Mouse (Mus musculus) CH12.LX (cell line): ENCODE data around the gene Rab12. TPM values are rescaled to one million over a fixed set of nuclear protein-coding genes. Genes with fewer than 3 reads are reported as not detected.

Source experiments
- DNase-seq: peaks from one replicate; pipeline ENCODE4 v3.0.0-alpha.2; 2013; ENCODE audit errors: extremely low read depth
- H3K27ac ChIP-seq: 2 replicates; pipeline ENCODE4 v1.5.1; 2012; ENCODE audit warnings: low read depth, mild to moderate bottlenecking, control low read depth, moderate library complexity; ENCODE audit not compliant: insufficient read depth
- H3K27me3 ChIP-seq: replicated peaks from 2 replicates; pipeline ENCODE3; 2012; ENCODE audit warnings: inconsistent platforms
- H3K36me3 ChIP-seq, 2 experiments: replicated peaks in 1 of 2; 2 replicates each; pipeline versions ENCODE3 to v1.6.1; 2012; ENCODE audit warnings: inconsistent platforms in 1 of 2, low read length in 1 of 2, mild to moderate bottlenecking in 1 of 2, mixed read lengths in 1 of 2, moderate library complexity in 1 of 2; ENCODE audit not compliant: control insufficient read depth in 1 of 2, insufficient read depth in 1 of 2
- H3K4me1 ChIP-seq, 2 experiments: 2 replicates each; pipeline ENCODE4 v1.6.1; 2012; ENCODE audit warnings: inconsistent platforms in 1 of 2, moderate library complexity in 1 of 2; ENCODE audit not compliant: insufficient read depth in 2 of 2, control insufficient read depth in 1 of 2
- H3K4me2 ChIP-seq: 2 replicates; pipeline ENCODE4 v1.6.1; 2012; ENCODE audit warnings: low read depth, mild to moderate bottlenecking, control low read depth; ENCODE audit not compliant: poor library complexity, insufficient read depth, severe bottlenecking
- H3K4me3 ChIP-seq, 3 experiments: fragments of 150-350 bp in 1 of 3; sonication (generic) in 1 of 3; replicated peaks in 1 of 3; 2 replicates each; pipeline versions ENCODE3 to v1.5.1; 2011 to 2012; ENCODE audit warnings: low read depth in 2 of 3, low read length in 2 of 3, mild to moderate bottlenecking in 2 of 3, moderate library complexity in 2 of 3, control low read depth in 1 of 3, improper control_type of control experiment in 1 of 3, inconsistent platforms in 1 of 3, mixed read lengths in 1 of 3; ENCODE audit not compliant: poor library complexity in 1 of 3
- H3K79me2 ChIP-seq: replicated peaks from 2 replicates; pipeline ENCODE4 v1.6.1; 2012; ENCODE audit warnings: mild to moderate bottlenecking, moderate library complexity; ENCODE audit not compliant: control insufficient read depth, poor library complexity, insufficient read depth, severe bottlenecking; ENCODE audit errors: extremely low read depth
- H3K9ac ChIP-seq: 2 replicates; pipeline ENCODE4 v1.6.1; 2012; ENCODE audit warnings: low read depth, mild to moderate bottlenecking, control low read depth, moderate library complexity; ENCODE audit not compliant: insufficient read depth
- H3K9me3 ChIP-seq: replicated peaks from 2 replicates; pipeline ENCODE3; 2012; ENCODE audit warnings: low read length, inconsistent platforms, mixed read lengths
- CHD1 ChIP-seq: IDR thresholded peaks from 2 replicates; pipeline ENCODE4 v1.6.1; 2012; ENCODE audit warnings: low read depth, low read length, improper control_type of control experiment, inconsistent platforms
- CHD2 ChIP-seq: IDR thresholded peaks from 2 replicates; pipeline ENCODE4 v1.6.1; 2011; ENCODE audit warnings: low read length, improper control_type of control experiment
- GABPA ChIP-seq: IDR thresholded peaks from 2 replicates; pipeline ENCODE4 v1.6.1; 2012; ENCODE audit warnings: low read depth, low read length, improper control_type of control experiment, inconsistent platforms; ENCODE audit not compliant: insufficient replicate concordance
- IRF4 ChIP-seq: IDR thresholded peaks from 2 replicates; pipeline ENCODE4 v1.6.1; 2014; ENCODE audit warnings: low read depth, mild to moderate bottlenecking, inconsistent platforms, low read length, improper control_type of control experiment
- KAT2A ChIP-seq: IDR thresholded peaks from 2 replicates; pipeline ENCODE4 v1.6.1; 2012; ENCODE audit warnings: low read length, improper control_type of control experiment, inconsistent platforms; ENCODE audit not compliant: insufficient replicate concordance
- MAFK ChIP-seq: IDR thresholded peaks from 2 replicates; pipeline ENCODE4 v1.6.1; 2011; ENCODE audit warnings: low read length, improper control_type of control experiment; ENCODE audit not compliant: insufficient replicate concordance
- MEF2A ChIP-seq: IDR thresholded peaks from 2 replicates; pipeline ENCODE4 v1.6.1; 2014; ENCODE audit warnings: low read depth, mild to moderate bottlenecking, inconsistent platforms, low read length, improper control_type of control experiment, borderline replicate concordance
- MYC ChIP-seq: IDR thresholded peaks from 2 replicates; pipeline ENCODE4 v1.6.1; 2011; ENCODE audit warnings: low read depth, mild to moderate bottlenecking, improper control_type of control experiment, low read length
- NRF1 ChIP-seq: IDR thresholded peaks from 2 replicates; pipeline ENCODE4 v1.6.1; 2014; ENCODE audit warnings: low read depth, mild to moderate bottlenecking, inconsistent platforms, low read length, improper control_type of control experiment, moderate library complexity
- POLR2A ChIP-seq: IDR thresholded peaks from 2 replicates; pipeline ENCODE4 v1.6.1; 2011; ENCODE audit warnings: low read depth, mild to moderate bottlenecking, improper control_type of control experiment, low read length
- RAD21 ChIP-seq: IDR thresholded peaks from 2 replicates; pipeline ENCODE4 v1.6.1; 2011; ENCODE audit warnings: low read depth, mild to moderate bottlenecking, low read length, improper control_type of control experiment, moderate library complexity
- RCOR1 ChIP-seq: conservative IDR thresholded peaks from 2 replicates; pipeline ENCODE4 v1.6.1; 2012; ENCODE audit warnings: low read depth, mild to moderate bottlenecking, inconsistent platforms, low read length, improper control_type of control experiment
- SIN3A ChIP-seq: IDR thresholded peaks from 2 replicates; pipeline ENCODE4 v1.6.1; 2012; ENCODE audit warnings: low read length, improper control_type of control experiment, inconsistent platforms
- SMC3 ChIP-seq: IDR thresholded peaks from 2 replicates; pipeline ENCODE4 v1.6.1; 2011; ENCODE audit warnings: low read depth, low read length, improper control_type of control experiment
- TBP ChIP-seq: conservative IDR thresholded peaks from 2 replicates; pipeline ENCODE4 v1.6.1; 2011; ENCODE audit warnings: low read depth, low read length, improper control_type of control experiment
- ZC3H11A ChIP-seq: IDR thresholded peaks from 2 replicates; pipeline ENCODE4 v1.6.1; 2012; ENCODE audit warnings: low read depth, mild to moderate bottlenecking, inconsistent platforms, low read length, improper control_type of control experiment
- ZKSCAN1 ChIP-seq: IDR thresholded peaks from 2 replicates; pipeline ENCODE4 v1.6.1; 2012; ENCODE audit warnings: low read depth, inconsistent platforms, low read length, improper control_type of control experiment, borderline replicate concordance
- ZMIZ1 ChIP-seq: IDR thresholded peaks from 2 replicates; pipeline ENCODE4 v1.6.1; 2012; ENCODE audit warnings: low read depth, mild to moderate bottlenecking, inconsistent platforms, low read length, improper control_type of control experiment
- dilution Hi-C: fragments of 300-500 bp; cut with MboI; formaldehyde crosslinking; loops from 2 replicates; pipeline ENCODE4 v1.14.3; 2020; ENCODE audit warnings: low sequenced_read_pairs; ENCODE audit not compliant: extremely low pct_unique_long_range_greater_than_20kb, extremely low pct_ligation_motif_present
- in situ Hi-C: fragments of 300-500 bp; cut with MboI; formaldehyde crosslinking; loops from 3 replicates; pipeline ENCODE4 v1.14.3; 2019; ENCODE audit warnings: low sequenced_read_pairs, low pct_ligation_motif_present, low pct_unique_long_range_greater_than_20kb, mixed read lengths
- polyA plus RNA-seq: library from polyadenylated mRNA; unstranded; fragments of >175 nt; gene quantifications from 2 replicates; pipeline ENCODE4 v1.2.1, GENCODE M21; 2012; ENCODE audit warnings: low read depth; ENCODE audit not compliant: insufficient read length
- total RNA-seq, 2 experiments: library from RNA; depleted of rRNA; stranded (reverse); fragments of 300-350 nt in 1 of 2; fragments of >200 nt in 1 of 2; gene quantifications; 2 replicates each; pipeline ENCODE4 v1.2.3; 2012 to 2014

Gene Rab12
- total and polyA plus RNA-seq, 3 experiments: 8.4 to 17.1 (median 13.5) TPM

- Histone ChIP-seq H3K4me2 (no peak overlapping the region), H3K36me3 (no peaks in the 10 kb centered on the region), H3K9ac (no peak overlapping the region), H3K79me2 (no peaks in the 10 kb centered on the region), H3K27me3 (no peaks in the 10 kb centered on the region), H3K9me3 (peaks cover 18% of the 10 kb centered on the region), H3K4me1 (no peaks in the 10 kb centered on the region), H3K27ac (no peak overlapping the region), H3K4me3 (no peak overlapping the region)
- dilution Hi-C loops: no loop called here
- no peak for DNase-seq
- TF ChIP-seq CHD1: no peak
- no peak for TF ChIP-seq ZKSCAN1
- no peak for TF ChIP-seq POLR2A
- TF ChIP-seq MYC: no peak
- TF ChIP-seq SIN3A: no peak
- TF ChIP-seq RAD21: no peak
- TF ChIP-seq NRF1: no peak
- TF ChIP-seq GABPA: no peak
- TF ChIP-seq ZC3H11A: no peak
- no peak for TF ChIP-seq MAFK
- no peak for TF ChIP-seq ZMIZ1
- TF ChIP-seq KAT2A: no peak
- TF ChIP-seq CHD2: no peak
- TF ChIP-seq TBP: no peak
- no peak for TF ChIP-seq SMC3
- no peak for TF ChIP-seq RCOR1
- TF ChIP-seq IRF4: no peak
- no peak for TF ChIP-seq MEF2A
- in situ Hi-C loops: no loop called here
Measured at GRCm38 (mm10) chr17:66479311-66479710, 40.2 kb downstream of the Rab12 start.

- DNase-seq: no peak
- H3K9ac ChIP-seq: no peak overlapping the region
- in situ Hi-C loops: no loop called here
- no peak overlapping the region for H3K4me3 ChIP-seq
- no peak overlapping the region for H3K4me2 ChIP-seq
- TF ChIP-seq SMC3: no peak
- no peak overlapping the region for H3K27ac ChIP-seq
- no peaks in the 10 kb centered on the region for H3K4me1 ChIP-seq
- no peaks in the 10 kb centered on the region for H3K79me2 ChIP-seq
- no peaks in the 10 kb centered on the region for H3K36me3 ChIP-seq
- H3K9me3 ChIP-seq: peaks cover 22% of the 10 kb centered on the region
- H3K27me3 ChIP-seq: no peaks in the 10 kb centered on the region
- dilution Hi-C loops: no loop called here
Measured at GRCm38 (mm10) chr17:66473205-66473604, 46.3 kb downstream of the Rab12 start.
